Mouse (Mus musculus) gastrocnemius, postnatal 10 days (tissue): ENCODE results near the gene Gm20388. TPM values are rescaled to one million over a fixed set of nuclear protein-coding genes. Genes with fewer than 3 reads are reported as not detected.

Source experiments
- DNase-seq: peaks from one replicate; pipeline ENCODE4 v3.0.0; 2021; ENCODE audit warnings: mixed read lengths
- total RNA-seq, 2 experiments: library from RNA; stranded (reverse); gene quantifications; 2 replicates each; pipeline ENCODE4 v1.2.3; 2021

Gm20388 gene
- total RNA-seq, 2 experiments from 2014 or later: 2.9 to 6.0 TPM

- no peak for DNase-seq
Measured at GRCm38 (mm10) chr8:122419881-122420555, 2509.4 kb downstream of the Gm20388 start.

- no peak for DNase-seq
Measured at GRCm38 (mm10) chr8:122421376-122422070, 2510.9 kb downstream of the Gm20388 start, which contains the start of gene Il17c. Gene Il17c, plus strand, starts transcription at chr8:122422020.

DNA sequence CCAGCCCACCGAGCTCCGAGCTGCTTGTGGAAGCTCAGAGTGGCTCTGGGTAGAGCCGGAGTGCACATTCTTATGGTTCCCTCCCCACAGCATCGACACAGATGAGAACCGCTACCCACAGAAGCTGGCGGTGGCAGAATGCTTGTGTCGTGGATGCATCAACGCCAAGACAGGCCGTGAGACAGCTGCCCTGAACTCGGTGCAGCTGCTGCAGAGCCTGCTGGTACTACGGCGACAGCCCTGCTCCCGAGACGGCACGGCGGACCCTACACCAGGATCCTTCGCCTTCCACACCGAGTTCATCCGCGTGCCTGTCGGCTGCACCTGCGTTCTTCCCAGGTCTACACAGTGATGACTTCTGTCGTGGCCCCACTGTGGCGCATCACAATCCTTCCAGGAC is 2512.6 kb downstream of the Gm20388 start:
- DNase-seq: no peak

DNA sequence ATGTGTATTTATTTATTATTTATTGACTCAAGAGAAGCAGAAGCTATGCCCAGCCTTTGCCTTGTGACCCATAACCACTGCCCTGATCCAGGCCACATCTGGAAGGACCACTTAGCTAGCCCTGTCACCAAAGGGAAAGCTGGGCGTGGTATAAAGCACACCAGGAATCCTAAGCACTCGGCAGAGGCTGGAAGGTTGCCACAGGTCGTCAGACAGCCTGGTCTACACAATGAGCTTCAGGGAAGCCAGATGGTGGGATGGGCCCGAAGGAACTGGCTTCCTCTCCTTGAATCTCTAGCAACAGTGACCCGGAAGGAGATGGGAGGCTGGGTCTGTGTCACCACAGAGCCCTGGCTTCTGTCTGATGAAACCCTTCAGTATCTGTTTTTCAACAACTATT is 2513.0 kb downstream of the Gm20388 start:
- DNase-seq: peak; percentile 56

DNA sequence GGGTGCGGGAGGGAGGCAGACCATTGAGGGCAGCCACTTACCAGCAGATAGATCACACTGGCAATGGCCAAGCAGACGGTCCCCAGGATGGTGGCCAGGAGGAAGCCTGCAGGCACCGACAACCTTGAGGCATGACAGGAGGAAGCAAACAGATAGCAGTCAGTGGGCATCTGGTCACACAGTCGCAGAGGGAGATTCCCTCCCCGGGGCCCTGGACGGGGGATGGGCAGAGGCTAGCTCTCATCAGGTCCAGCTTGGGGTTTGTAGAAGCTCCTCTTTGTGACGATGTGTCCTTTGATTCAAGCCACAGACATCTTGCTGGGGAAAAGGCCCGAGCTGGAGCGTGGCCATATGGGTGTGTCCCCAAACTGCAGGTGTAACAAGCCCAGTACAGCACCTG is 2515.5 kb downstream of the Gm20388 start:
- DNase-seq: no peak

DNA sequence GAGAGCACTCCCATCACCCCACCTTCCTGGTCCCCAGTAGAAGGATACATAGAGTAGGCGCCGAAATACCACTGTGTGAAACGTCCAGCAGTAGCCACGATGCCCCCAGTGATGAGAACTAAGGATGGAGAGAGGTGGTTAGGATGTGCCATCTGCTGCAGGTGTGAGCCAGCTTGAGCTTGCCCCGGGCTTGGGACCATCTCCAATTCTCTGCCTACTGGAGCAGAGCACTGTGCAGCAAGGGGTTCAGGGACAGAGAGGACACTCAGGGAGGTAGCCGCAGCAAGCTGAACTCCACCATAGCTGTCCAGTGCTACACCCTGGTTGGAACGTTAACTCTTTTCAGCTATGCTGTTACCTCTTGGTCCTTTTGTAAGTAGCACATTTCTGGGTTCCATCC is 2517.0 kb downstream of the Gm20388 start:
- DNase-seq: no peak

- DNase-seq: no peak
Measured at GRCm38 (mm10) chr8:122428163-122428562, 2517.5 kb downstream of the Gm20388 start.

- DNase-seq: no peak
Measured at GRCm38 (mm10) chr8:122430058-122430636, 2519.5 kb downstream of the Gm20388 start.

- no peak for DNase-seq
Measured at GRCm38 (mm10) chr8:122430646-122431045, 2520.0 kb downstream of the Gm20388 start.

DNA sequence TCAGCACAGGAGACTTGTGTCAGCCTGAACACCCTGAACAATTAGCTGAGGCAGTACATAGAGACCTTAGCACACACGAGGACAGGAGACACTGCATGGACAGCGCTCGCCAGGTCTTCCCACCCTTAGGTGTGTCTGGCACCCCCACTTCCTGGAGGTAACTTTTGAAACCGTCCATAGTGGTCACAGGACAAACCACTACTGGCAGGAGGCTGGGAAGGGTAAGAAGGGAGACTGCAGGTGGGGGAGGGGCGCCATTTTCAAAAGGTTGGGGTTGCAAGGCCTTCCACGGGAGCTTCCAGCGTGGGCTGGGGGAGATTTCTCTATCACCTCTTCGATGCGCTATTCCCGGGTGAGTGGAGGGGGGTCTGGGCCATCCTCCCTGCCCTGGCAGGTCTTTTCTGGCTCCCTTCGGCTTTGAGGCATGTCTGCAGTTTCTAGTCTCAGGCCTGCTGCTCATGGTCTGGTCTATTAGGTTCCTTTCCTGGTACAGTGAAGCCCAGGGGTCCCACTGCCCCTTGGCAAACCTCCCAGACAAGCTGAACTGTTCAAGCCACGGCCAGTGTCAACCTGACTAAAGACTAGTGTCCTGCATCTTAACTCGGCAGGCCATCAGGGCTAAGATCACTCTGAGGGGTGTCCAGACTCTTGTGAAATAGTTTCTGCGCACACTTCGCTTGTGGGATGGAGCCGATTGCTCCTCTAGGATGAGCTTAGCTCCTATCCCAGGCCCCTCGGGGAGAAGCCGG is 2521.2 kb downstream of the Gm20388 start:
- DNase-seq: peak; percentile 39

DNA sequence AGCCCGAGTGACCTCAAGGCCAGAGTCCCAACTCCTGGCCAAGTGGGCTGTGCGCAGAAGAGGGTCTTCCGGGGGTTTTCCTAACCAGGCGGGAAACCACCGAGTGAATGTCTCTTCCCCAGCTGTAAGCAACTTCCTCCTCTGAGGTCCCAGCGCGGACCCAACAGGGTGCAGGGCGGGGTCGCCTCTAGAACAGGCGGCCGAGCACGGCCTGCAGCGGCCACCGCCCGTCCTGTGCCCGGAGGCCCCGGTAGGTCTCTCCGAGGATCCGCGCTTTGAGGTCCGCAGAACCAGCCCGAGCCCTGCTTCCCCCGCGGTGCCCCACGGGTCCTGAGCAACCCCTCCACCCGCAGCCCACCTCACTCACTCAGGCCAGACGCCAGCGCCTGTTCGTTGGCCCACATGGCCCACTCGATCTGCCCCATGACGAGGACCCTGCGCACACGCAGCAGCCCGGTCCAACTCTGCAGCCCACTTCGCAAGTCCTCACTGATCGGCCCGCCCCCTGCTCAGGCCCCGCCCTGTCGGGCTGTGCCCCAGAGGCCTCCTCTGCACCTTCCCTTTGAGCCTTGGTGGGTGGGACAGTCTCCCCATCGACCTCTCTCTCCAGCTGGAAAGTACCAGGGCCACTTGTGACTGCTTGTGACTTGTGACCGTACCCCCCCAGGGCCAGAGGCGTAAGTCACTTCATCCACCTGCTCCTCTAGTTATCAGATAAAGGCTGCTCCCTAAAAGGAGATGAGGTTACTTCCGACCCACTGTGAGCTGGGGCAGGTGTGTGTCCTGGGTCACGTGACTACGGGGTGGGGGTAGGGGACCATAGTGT is 2522.0 kb downstream of the Gm20388 start, which contains the start of gene Cyba:
TSS of gene Cyba (minus strand) at position 488 of the 826 bp plus-strand sequence.
- peak; percentile 68 for DNase-seq

DNA sequence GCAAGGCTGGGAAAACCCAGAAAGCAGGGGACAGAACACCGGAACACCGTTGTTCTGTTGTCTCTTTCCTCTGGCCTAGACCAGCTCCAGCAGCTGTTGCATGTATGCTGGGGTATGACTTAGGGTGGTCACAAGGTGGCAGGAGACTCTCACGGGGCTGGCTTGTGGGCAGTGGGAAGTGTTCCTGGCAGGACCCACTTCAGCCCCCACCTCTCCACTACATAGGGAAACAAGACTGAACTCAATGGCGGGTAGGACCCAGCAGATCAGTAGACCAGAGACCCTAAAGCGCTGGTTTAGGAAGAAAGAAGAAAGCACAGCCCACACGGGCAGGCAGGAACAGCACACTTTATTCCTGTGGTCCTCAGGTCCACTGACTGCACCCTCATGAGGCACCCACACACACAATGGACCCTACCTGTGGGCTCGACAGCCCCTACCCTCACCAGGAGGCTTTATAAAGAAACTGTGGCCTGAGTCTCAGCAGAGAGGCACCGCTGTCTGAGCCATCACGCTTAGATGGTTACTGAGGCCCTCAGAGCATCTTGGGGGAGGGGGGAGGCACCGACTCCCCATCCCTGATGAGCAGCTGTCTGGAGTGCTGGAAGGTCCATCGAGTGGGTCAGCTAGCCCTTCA is 2522.7 kb downstream of the Gm20388 start:
- DNase-seq: no peak

- DNase-seq: no peak
Measured at GRCm38 (mm10) chr8:122435375-122435774, 2524.7 kb downstream of the Gm20388 start.

DNA sequence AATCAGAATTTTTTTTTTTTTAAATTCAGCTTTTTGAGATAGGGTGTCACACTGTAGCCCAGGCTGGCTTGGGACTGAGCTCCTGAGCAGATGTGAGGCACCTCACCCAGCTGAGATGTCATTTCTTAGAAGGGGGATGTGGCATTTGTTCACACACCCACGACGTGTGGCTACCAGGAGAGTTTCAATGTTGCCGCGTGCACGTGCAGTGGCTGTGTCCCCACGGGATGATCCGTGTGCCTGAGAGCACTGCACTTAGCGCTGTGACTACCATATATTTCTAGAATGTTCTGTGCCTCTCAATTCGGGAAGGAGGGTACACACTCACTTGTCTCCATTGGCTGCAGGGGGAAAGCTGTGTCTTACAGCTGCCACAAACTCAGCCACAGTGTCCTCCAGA is 2525.5 kb downstream of the Gm20388 start:
- DNase-seq: no peak

GRCm38 (mm10) chr8:122436586-122437125 is 2526.0 kb downstream of the Gm20388 start:
- no peak for DNase-seq

DNA sequence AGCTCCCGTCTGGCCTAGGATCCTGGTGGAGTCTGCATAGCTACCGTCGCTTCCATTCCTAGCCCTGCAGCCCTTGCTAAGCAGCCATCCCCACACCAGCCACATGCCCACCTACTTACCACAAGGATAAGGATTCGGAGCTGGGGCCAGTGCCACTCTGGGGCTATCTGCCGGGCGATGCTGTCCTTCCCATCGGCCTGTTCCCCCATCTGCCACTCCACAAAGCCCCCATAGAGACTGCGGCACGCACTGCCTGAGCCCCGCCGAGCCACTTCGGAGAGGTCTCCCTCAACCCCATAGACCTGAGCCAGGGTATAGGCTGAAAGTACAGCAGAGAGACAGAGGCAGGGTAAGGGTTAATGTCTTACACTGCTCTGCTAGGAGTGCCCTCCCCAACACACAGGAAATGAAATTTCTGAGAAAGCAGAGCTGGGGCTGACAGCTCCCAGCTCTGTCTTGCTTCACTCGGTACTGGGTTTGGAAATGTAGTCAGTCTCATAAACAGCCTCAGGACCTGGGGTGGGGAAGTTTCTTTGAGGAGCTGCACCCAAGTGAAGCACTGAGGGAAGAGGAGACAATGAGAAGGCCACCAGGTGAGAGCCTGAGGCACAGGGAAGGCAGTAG is 2527.2 kb downstream of the Gm20388 start:
- no peak for DNase-seq

- DNase-seq: no peak
Measured at GRCm38 (mm10) chr8:122439336-122439735, 2528.7 kb downstream of the Gm20388 start.

GRCm38 (mm10) chr8:122441326-122441725 is 2530.7 kb downstream of the Gm20388 start:
- DNase-seq: no peak

- DNase-seq: no peak
Measured at GRCm38 (mm10) chr8:122442356-122442755, 2531.7 kb downstream of the Gm20388 start.

DNA sequence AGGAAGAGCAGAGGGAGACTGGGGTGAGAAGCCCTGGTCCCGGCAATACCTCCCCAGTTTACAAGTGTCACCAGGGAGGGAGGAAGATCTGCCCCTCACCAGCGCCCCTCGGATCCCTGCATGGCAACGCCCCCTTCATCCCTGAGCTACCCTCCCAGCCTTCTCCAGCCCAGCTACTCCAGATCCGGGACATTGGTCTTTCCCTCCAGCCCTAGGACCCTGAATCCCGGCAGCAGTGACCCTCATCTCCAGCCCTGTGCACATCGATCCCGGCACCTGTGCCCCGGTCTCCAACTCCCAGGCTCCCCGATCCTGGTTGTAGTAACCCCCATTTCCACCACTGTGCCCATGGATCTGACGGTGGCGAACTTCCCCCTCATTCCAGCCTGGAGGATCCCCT is 2532.1 kb downstream of the Gm20388 start:
- no peak for DNase-seq
